Mouse (Mus musculus): ENCODE results near the gene Ghsr. TPM values are rescaled to one million over a fixed set of nuclear protein-coding genes. Genes with fewer than 3 reads are reported as not detected.

Gene Ghsr
- total RNA-seq (2012; rRNA removed) (not detected in 2 replicates), total RNA-seq (2014; rRNA removed) (not detected in 2 replicates), polyA plus RNA-seq (2012; ENCODE audit: insufficient read length, low read depth) (not detected in 2 replicates)

DNA sequence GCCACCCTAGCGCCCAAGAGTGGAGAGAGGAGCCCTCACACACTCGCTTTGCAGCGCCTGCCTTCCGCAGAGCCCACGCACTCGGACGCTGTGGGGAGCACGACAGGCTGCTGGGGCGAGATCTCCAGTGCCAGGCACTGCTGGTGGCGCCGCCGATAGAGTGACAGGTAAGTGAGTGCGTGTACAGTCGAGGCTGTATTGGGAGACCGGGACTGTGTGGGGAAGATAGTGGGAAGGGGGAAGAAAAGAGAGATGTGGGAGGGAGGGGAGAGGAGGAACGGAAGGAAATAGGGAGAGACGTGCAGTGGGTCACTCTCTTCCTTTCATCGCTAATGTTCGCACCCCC, at the start of gene Ghsr:
Gene Ghsr (plus strand): TSS at position 76 of the 346 bp plus-strand sequence.
- H3K79me2 ChIP-seq (replicated peaks; ENCODE audit: control insufficient read depth, extremely low read depth, insufficient read depth, poor library complexity, severe bottlenecking) = no peaks in the 10 kb centered on the region
- H3K4me3 ChIP-seq (replicated peaks in 1 of 3; ENCODE audit: low read depth in 2 of 3, low read length in 2 of 3, poor library complexity in 1 of 3) = no peak within 1 kb of the TSS
- H3K4me1 ChIP-seq (ENCODE audit: control insufficient read depth in 1 of 2, insufficient read depth in 2 of 2) = no peaks in the 10 kb centered on the region; a peak in 1 of 4 replicates
- TF ChIP-seq UBTF (IDR thresholded peaks at IDR 0.05; ENCODE audit: low read depth, low read length) (no peak), E2F4 (IDR thresholded peaks at IDR 0.05; ENCODE audit: insufficient replicate concordance, low read depth, low read length) (no peak), JUN (IDR thresholded peaks at IDR 0.05; ENCODE audit: insufficient read depth, low read depth, low read length) (no peak)
- H3K36me3 ChIP-seq (replicated peaks in 1 of 2; ENCODE audit: control insufficient read depth in 1 of 2, insufficient read depth in 1 of 2, low read length in 1 of 2) = no peaks in the 10 kb centered on the region
- H3K9ac ChIP-seq (ENCODE audit: insufficient read depth, low read depth) = no peak within 1 kb of the TSS
- no peak for DNase-seq (ENCODE audit: extremely low read depth)
- no peak within 1 kb of the TSS for H3K27ac ChIP-seq (ENCODE audit: insufficient read depth, low read depth)
- H3K4me2 ChIP-seq (ENCODE audit: insufficient read depth, low read depth, poor library complexity, severe bottlenecking) = no peak within 1 kb of the TSS
- H3K27me3 ChIP-seq (replicated peaks) = no peaks in the 10 kb centered on the region
- H3K9me3 ChIP-seq (replicated peaks; ENCODE audit: low read length) = peaks cover 5% of the 10 kb centered on the region
- in situ Hi-C loops (cut with MboI; ENCODE audit: low pct_ligation_motif_present, low pct_unique_long_range_greater_than_20kb, low sequenced_read_pairs) = no loop called here
- dilution Hi-C loops (cut with MboI; ENCODE audit: extremely low pct_ligation_motif_present, extremely low pct_unique_long_range_greater_than_20kb, low sequenced_read_pairs) = no loop called here

DNA sequence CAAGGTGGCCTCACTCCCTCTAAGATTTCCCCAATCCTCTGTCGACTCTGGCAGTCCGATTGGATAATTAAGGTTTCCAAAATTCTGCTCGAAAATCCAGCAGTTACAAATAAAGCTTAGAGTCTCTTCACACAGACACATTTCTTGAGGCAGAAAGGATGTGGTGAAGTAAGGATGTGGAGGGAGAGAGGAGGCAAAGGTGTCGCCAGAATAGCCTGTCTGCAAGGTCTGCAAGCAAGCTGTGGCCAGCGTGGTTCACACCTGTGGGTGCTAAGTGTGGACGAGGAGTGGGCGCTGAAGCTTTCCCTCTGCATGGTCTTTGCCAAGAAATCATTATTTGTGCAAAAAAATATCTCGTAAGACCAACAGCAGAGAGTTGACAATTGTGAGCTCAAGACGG, 48.6 kb upstream of the Ghsr start:
- no peak overlapping the region for H3K4me2 ChIP-seq (ENCODE audit: insufficient read depth, low read depth, poor library complexity, severe bottlenecking)
- no peak overlapping the region for H3K4me3 ChIP-seq (replicated peaks in 1 of 3; ENCODE audit: low read depth in 2 of 3, low read length in 2 of 3, poor library complexity in 1 of 3)
- no peak overlapping the region for H3K9ac ChIP-seq (ENCODE audit: insufficient read depth, low read depth)
- H3K27ac ChIP-seq (ENCODE audit: insufficient read depth, low read depth) = no peak overlapping the region
- no peaks in the 10 kb centered on the region for H3K79me2 ChIP-seq (replicated peaks; ENCODE audit: control insufficient read depth, extremely low read depth, insufficient read depth, poor library complexity, severe bottlenecking)
- H3K9me3 ChIP-seq (replicated peaks; ENCODE audit: low read length) = no peaks in the 10 kb centered on the region
- TF ChIP-seq USF1 (IDR thresholded peaks at IDR 0.05; ENCODE audit: low read depth, low read length) (no peak), MXI1 (IDR thresholded peaks at IDR 0.05; ENCODE audit: low read depth, low read length) (no peak), NELFE (IDR thresholded peaks at IDR 0.05; ENCODE audit: low read depth, low read length) (no peak), NRF1 (IDR thresholded peaks at IDR 0.05; ENCODE audit: low read depth, low read length) (no peak), ZC3H11A (IDR thresholded peaks at IDR 0.05; ENCODE audit: low read depth, low read length) (no peak), TBP (conservative IDR thresholded peaks at IDR 0.05; ENCODE audit: low read depth, low read length) (no peak), MYC (IDR thresholded peaks at IDR 0.05; ENCODE audit: low read depth, low read length) (no peak), JUN (IDR thresholded peaks at IDR 0.05; ENCODE audit: insufficient read depth, low read depth, low read length) (no peak), CTCF (conservative IDR thresholded peaks at IDR 0.05 in 1 of 2, IDR thresholded peaks at IDR 0.05 in 1 of 2; ENCODE audit: low read depth in 2 of 2, low read length in 2 of 2) (no peak), MEF2A (IDR thresholded peaks at IDR 0.05; ENCODE audit: borderline replicate concordance, low read depth, low read length) (no peak), PAX5 (IDR thresholded peaks at IDR 0.05; ENCODE audit: low read length) (no peak), JUND (conservative IDR thresholded peaks at IDR 0.05; ENCODE audit: low read depth, low read length) (no peak), CHD1 (IDR thresholded peaks at IDR 0.05; ENCODE audit: low read depth, low read length) (no peak), USF2 (conservative IDR thresholded peaks at IDR 0.05; ENCODE audit: low read depth, low read length) (no peak), TCF12 (IDR thresholded peaks at IDR 0.05; ENCODE audit: low read depth, low read length) (no peak)
- no peaks in the 10 kb centered on the region for H3K36me3 ChIP-seq (replicated peaks in 1 of 2; ENCODE audit: control insufficient read depth in 1 of 2, insufficient read depth in 1 of 2, low read length in 1 of 2)
- H3K4me1 ChIP-seq (ENCODE audit: control insufficient read depth in 1 of 2, insufficient read depth in 2 of 2) = peaks cover 20 to 33% of the 10 kb centered on the region in 2 experiments
- dilution Hi-C loops (cut with MboI; ENCODE audit: extremely low pct_ligation_motif_present, extremely low pct_unique_long_range_greater_than_20kb, low sequenced_read_pairs) = no loop called here
- in situ Hi-C loops (cut with MboI; ENCODE audit: low pct_ligation_motif_present, low pct_unique_long_range_greater_than_20kb, low sequenced_read_pairs) = no loop called here
- no peak for DNase-seq (ENCODE audit: extremely low read depth)
- H3K27me3 ChIP-seq (replicated peaks) = no peaks in the 10 kb centered on the region

All from CH12.LX (cell line).